Mouse (Mus musculus) CD4-positive, CD25-positive, alpha-beta regulatory T cell (primary cell): Measurements from ENCODE around the gene Cacng4. TPM values are rescaled to one million over a fixed set of nuclear protein-coding genes. Genes with fewer than 3 reads are reported as not detected.

Source experiments
- polyA plus RNA-seq: library from polyadenylated mRNA; unstranded; fragments of 100-300 nt; shearing (Covaris generic); gene quantifications from one replicate; pipeline ENCODE4 v1.2.1, GENCODE M21; 2017

The Cacng4 gene
- not detected for polyA plus RNA-seq

DNA sequence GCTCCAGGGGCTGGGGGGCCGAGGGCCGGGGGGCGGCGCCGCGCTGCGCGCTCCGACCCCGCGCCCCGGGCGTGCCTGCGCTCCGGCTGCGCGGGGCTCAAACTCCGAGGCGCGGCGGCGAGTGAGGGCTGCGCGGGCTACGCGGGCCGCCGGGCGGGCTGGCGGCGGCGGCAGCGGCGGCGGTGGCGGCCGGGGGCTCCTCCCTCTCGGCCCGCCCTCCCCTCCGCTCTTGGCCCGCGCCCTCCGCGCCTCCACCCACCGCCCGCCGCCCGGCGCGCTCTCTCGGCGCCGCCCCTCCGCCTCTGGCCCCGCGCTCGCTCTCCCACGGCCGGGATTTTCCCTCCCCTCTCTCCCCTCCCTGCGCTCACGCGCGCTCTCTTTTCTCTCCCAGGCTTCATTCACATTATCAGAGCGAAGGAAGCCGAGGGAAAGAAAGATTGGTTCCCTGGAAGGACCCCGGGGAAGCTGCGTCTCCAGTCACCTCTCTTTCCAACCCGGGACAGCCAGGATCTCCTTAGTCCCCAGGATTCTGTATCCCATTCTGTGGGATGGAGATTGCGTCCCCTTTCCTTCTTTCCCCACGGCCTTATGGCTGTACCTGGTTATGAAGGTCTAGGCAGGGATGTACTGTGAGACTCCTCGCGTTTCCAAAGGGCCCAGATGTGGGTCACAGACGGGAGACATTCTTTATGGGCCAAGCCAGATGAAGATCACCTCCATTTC, at the start of gene Cacng4:
Cacng4 (minus strand) TSS at position 11 of the 723 bp plus-strand sequence.

GRCm38 (mm10) chr11:107716332-107716938, 77.9 kb downstream of the Cacng4 start, which contains the start of gene Cacng1:
Gene Cacng1, minus strand, starts transcription at chr11:107716522.

Other genes starting within 250 kb of the Cacng4 start
- 48.4 TPM for gene Helz, start 246.6 kb downstream of the Cacng4 start, polyA plus RNA-seq
- gene Cacng1, start 78.0 kb downstream of the Cacng4 start, polyA plus RNA-seq = not detected
- not detected for gene Cacng5, start 120.5 kb upstream of the Cacng4 start, polyA plus RNA-seq